In the genomic region with DNA sequence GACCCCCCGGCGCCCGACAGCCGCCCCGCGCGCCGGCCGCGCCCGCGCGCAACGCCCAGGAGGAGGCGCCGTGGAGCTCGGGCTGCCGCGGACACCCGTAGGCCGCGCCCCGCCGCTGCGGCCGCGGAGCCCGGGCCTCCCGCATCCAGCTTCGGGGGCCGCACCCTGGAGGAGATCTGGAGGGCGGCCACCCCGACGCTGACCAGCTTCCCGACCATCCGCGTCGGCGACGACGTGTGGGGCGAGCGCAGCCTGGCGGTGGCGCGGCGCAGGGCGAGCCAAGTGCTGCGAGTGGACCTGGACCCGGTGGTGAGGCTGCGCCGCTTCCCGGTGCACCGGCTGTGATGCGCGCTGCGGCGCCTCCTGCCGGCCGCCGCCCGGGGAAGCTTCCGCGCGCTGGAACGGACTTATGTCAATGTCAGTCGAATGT, we compare ENCODE assay signal across 8 mouse cellular contexts. TPM values are rescaled to one million over a fixed set of nuclear protein-coding genes. Genes with fewer than 3 reads are reported as not detected.
A peak's percentile ranks its signal among the peaks of the same experiment; 100 is the strongest.
DNase-seq lines count a peak whose midpoint lies in the region; ATAC-seq and TF ChIP-seq lines count a peak whose summit lies in the region.

No protein-coding gene starts in this region.

- no peaks in the 10 kb centered on the region for H3K27me3 ChIP-seq in forebrain, embryonic 15.5 days
- no peaks in the 10 kb centered on the region for H3K27me3 ChIP-seq in neural tube, embryonic 14.5 days (ENCODE audit: control insufficient read depth, insufficient read depth, low read length)

- in situ Hi-C loops in ES-E14 (cut with MboI; ENCODE audit: low sequenced_read_pairs in 2 of 2, unreplicated experiment in 2 of 2): no loop called here

- intact Hi-C loops in heart, postnatal 14 days (cut with DNase I): loop anchor here (2.0 to 5.0 kb wide), 2 partner anchors 87 to 172 kb away; partner anchors contain the start of gene Pik3cg

- H3K36me3 ChIP-seq in ES-E14 (ENCODE audit: control insufficient read depth, insufficient read depth, low read length, poor library complexity, severe bottlenecking): no peaks in the 10 kb centered on the region
- H3K36me3 ChIP-seq in forebrain, embryonic 15.5 days: no peaks in the 10 kb centered on the region
- H3K36me3 ChIP-seq in neural tube, embryonic 14.5 days (ENCODE audit: control insufficient read depth, insufficient read depth, low read length): no peaks in the 10 kb centered on the region

- peak overlapping the region; percentile 68; the same call in 1 of the 2 replicates for H3K27ac ChIP-seq in ES-E14 (ENCODE audit: insufficient read depth, low read depth, low read length, poor library complexity, severe bottlenecking)
- peak overlapping the region; percentile 97 for H3K27ac ChIP-seq in forebrain, embryonic 15.5 days (replicated peaks)
- H3K27ac ChIP-seq in neural tube, embryonic 14.5 days (ENCODE audit: low read depth, low read length): peak overlapping the region; percentile 96

- peak overlapping the region; percentile 92 to 94 for H3K4me3 ChIP-seq in ES-E14 (ENCODE audit: insufficient read depth in 1 of 2, low read depth in 1 of 2, low read length in 2 of 2, poor library complexity in 1 of 2, severe bottlenecking in 1 of 2)
- H3K4me3 ChIP-seq in forebrain, embryonic 15.5 days: peak overlapping the region; percentile 98
- peak overlapping the region; percentile 91 for H3K4me3 ChIP-seq in neural tube, embryonic 14.5 days (ENCODE audit: low read depth, low read length)

- H3K9me3 ChIP-seq in ES-E14 (ENCODE audit: control insufficient read depth, insufficient read depth, low read depth, low read length): no peaks in the 10 kb centered on the region
- H3K9me3 ChIP-seq in forebrain, embryonic 15.5 days: no peaks in the 10 kb centered on the region
- no peaks in the 10 kb centered on the region for H3K9me3 ChIP-seq in neural tube, embryonic 14.5 days (ENCODE audit: control insufficient read depth, low read length)

- H3K4me2 ChIP-seq in forebrain, embryonic 15.5 days (replicated peaks): peak overlapping the region; percentile 77
- peak overlapping the region; percentile 85 for H3K4me2 ChIP-seq in neural tube, embryonic 14.5 days (ENCODE audit: low read depth, low read length)

- peak; percentile 83 for ATAC-seq in forebrain, embryonic 15.5 days (replicated peaks)
- peak; percentile 86 for ATAC-seq in neural tube, embryonic 14.5 days (ENCODE audit: low read depth)

- H3K9ac ChIP-seq in ES-E14 (ENCODE audit: insufficient read depth, low read depth, low read length, poor library complexity, severe bottlenecking): peak overlapping the region; percentile 90
- peak overlapping the region; percentile 98 for H3K9ac ChIP-seq in forebrain, embryonic 15.5 days (replicated peaks)
- peak overlapping the region; percentile 92 for H3K9ac ChIP-seq in neural tube, embryonic 14.5 days (replicated peaks; ENCODE audit: low read depth, low read length)

- peak; percentile 22 for DNase-seq in ES-E14 (ENCODE audit: low read depth, low spot score)
- peak; percentile 86 for DNase-seq in cerebellum, adult 11-12 months
- peak; percentile 91 for DNase-seq in heart, postnatal 14 days
- DNase-seq in layer of hippocampus, adult 18-20 months (ENCODE audit: low spot score in 2 of 2): peak; percentile 80 to 92
- peak; percentile 85 to 87 for DNase-seq in lung, adult 18-20 months
- DNase-seq in testis, postnatal 10 days (ENCODE audit: low spot score): peak; percentile 89

- H3K4me1 ChIP-seq in ES-E14 (ENCODE audit: control insufficient read depth in 2 of 2, insufficient read depth in 2 of 2, low read length in 2 of 2, poor library complexity in 1 of 2): peaks cover 0 to 2% of the 10 kb centered on the region in 2 experiments; a peak in 1 of 4 replicates
- H3K4me1 ChIP-seq in forebrain, embryonic 15.5 days: peaks cover 25% of the 10 kb centered on the region
- H3K4me1 ChIP-seq in neural tube, embryonic 14.5 days (ENCODE audit: control insufficient read depth, insufficient read depth, low read length): peaks cover 16% of the 10 kb centered on the region

- WGBS in forebrain, embryonic 15.5 days: under 1% methylated on average over 64 of the region's 67 CpGs
- under 1% methylated on average over 37 of the region's 67 CpGs for WGBS in neural tube, embryonic 14.5 days

TF ChIP-seq in ES-E14, 5 proteins besides CTCF, POLR2A, EP300 and RAD21:
- TF ChIP-seq MAFK (IDR thresholded peaks at IDR 0.05; ENCODE audit: insufficient read depth, low read depth, low read length) (no peak), HCFC1 (IDR thresholded peaks at IDR 0.05; ENCODE audit: borderline replicate concordance, insufficient read depth, low read length) (no peak), ZC3H11A (IDR thresholded peaks at IDR 0.05; ENCODE audit: borderline replicate concordance, low read depth, low read length) (no peak), ZNF384 (IDR thresholded peaks at IDR 0.05; ENCODE audit: low read depth, low read length) (no peak), CHD2 (IDR thresholded peaks at IDR 0.05; ENCODE audit: low read depth, low read length) (no peak)

RNA-seq across cellular contexts. Expression of gene Ccdc71l, which starts 0.8 kb away (rescaled TPM):
- 4.0 and 5.1 TPM in 2 replicates for total RNA-seq in ES-E14 (2012; rRNA removed)
- 5.1 and 5.7 TPM in 2 replicates for polyA plus RNA-seq in forebrain, embryonic 15.5 days (2015; fragmentation: Nextera tagmentation; extraction: Ambion mirVana)
- total RNA-seq in heart, postnatal 14 days (2021): 10 to 100 TPM; 10.3 to 10.8 TPM
- 10 to 100 TPM; 31.3 to 32.5 TPM for total RNA-seq in layer of hippocampus, adult 18-20 months (2021)
- 7.2 TPM in 2 replicates for polyA plus RNA-seq in neural tube, embryonic 14.5 days (2014; fragmentation: Nextera tagmentation; extraction: Ambion mirVana)

Comparison
In these comparisons a context has a peak if more than half of its experiments do, and no peak if none do; other contexts are left out.
1. Peak in every context shown above with its lines: DNase-seq, ATAC-seq, H3K4me3 ChIP-seq and H3K27ac ChIP-seq.
2. DNase-seq: peak in every context shown above with its lines; median percentile 91 in heart, postnatal 14 days; 89 in testis, postnatal 10 days; 86 in cerebellum, adult 11-12 months; 86 in layer of hippocampus, adult 18-20 months; 86 in lung, adult 18-20 months; 22 in ES-E14.